Mouse (Mus musculus) limb, embryonic 10.5 days (tissue): ENCODE results near the gene Nupr1l. TPM values are rescaled to one million over a fixed set of nuclear protein-coding genes. Genes with fewer than 3 reads are reported as not detected.
"Not testable (repeated sequence)": the region's sequence is repeated elsewhere in the genome, so short reads cannot be mapped to it uniquely, and the experiment has no call there.

Experiments used
- DNase-seq: peaks from one replicate; pipeline ENCODE4 v3.0.0-alpha.2; 2017; ENCODE audit warnings: low spot score
- H3K27ac ChIP-seq: fragments of 300-500 bp; sonication (generic); 2 replicates; pipeline ENCODE4 v1.5.1; 2016; ENCODE audit warnings: mild to moderate bottlenecking
- H3K27me3 ChIP-seq: fragments of 300-500 bp; sonication (generic); 2 replicates; pipeline ENCODE4 v1.6.1; 2016; ENCODE audit warnings: low read depth, mild to moderate bottlenecking; ENCODE audit not compliant: poor library complexity, severe bottlenecking
- H3K36me3 ChIP-seq: fragments of 300-500 bp; sonication (generic); 2 replicates; pipeline ENCODE4 v1.6.1; 2016; ENCODE audit warnings: mild to moderate bottlenecking, moderate library complexity
- H3K4me1 ChIP-seq: fragments of 300-500 bp; sonication (generic); 2 replicates; pipeline ENCODE4 v1.6.1; 2016
- H3K4me3 ChIP-seq: fragments of 300-500 bp; sonication (generic); 2 replicates; pipeline ENCODE4 v1.5.1; 2016; ENCODE audit warnings: mild to moderate bottlenecking, moderate library complexity
- H3K9me3 ChIP-seq: fragments of 300-500 bp; sonication (generic); replicated peaks from 2 replicates; pipeline ENCODE4 v1.6.1; 2016; ENCODE audit warnings: mild to moderate bottlenecking
- WGBS: fragments of 180-500 bp; shearing (Covaris S2); methylation state at CpG from one replicate; pipeline ENCODE4 v1.1.7; 2016; 5-methylcytosine and 5-hydroxymethylcytosine counted together
- polyA plus RNA-seq: library from polyadenylated mRNA; unstranded; fragments of >200 nt; fragmentation: Nextera tagmentation; extraction: Ambion mirVana; gene quantifications from 2 replicates; pipeline ENCODE4 v1.2.1, GENCODE M21; 2016

The Nupr1l gene
- polyA plus RNA-seq, 1 experiment from 2014 or later, result 4.5 TPM

DNA sequence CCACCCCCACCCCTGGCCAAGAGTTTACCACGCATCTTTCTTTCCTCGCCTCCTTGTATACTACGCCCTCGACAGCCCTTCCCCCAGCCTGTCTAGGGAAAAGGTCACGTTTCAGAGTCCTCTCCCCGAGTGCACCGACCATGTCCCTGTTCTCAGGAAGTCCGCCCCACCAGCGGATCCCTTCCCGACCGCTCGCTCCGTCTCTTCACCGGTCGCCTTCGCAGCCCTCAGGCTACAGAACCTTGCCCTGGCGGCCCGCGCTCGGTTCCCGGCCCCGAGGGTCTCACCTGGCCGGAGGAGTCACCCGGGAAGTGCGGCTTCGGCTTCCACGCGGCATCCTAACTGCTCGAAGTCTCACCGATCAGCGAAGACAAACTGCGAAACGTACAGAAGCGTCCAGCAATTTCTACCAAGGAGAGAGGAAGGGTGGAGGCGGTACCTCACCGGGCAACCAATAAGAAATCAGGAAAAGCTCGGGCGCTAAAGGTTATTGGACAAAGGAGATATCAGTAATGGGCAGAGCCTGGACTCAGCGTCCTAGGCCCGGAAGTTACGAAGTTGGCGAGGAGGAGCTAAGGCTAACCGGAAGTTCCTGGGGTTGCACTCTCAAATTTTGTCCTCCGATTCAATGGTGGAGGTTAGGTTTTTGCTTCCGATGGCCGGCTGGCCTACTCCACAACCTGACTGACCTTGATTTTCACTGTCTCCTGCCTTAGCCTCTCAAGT is 21.3 kb upstream of the Nupr1l start, which contains the start of gene Chchd2:
Gene Chchd2 (minus strand): TSS at position 560 of the 726 bp plus-strand sequence.
- under 1% methylated on average over 46 of the region's 46 CpGs for WGBS
- H3K27ac ChIP-seq, result peak within 1 kb of the TSS; percentile 95
- peak within 1 kb of the TSS; percentile 90 for H3K4me3 ChIP-seq
- peaks cover 6% of the 10 kb centered on the region for H3K4me1 ChIP-seq
- peak; percentile 89 for DNase-seq
- no peaks in the 10 kb centered on the region for H3K27me3 ChIP-seq
- H3K9me3 ChIP-seq, result no peaks in the 10 kb centered on the region
- peaks cover 35% of the 10 kb centered on the region for H3K36me3 ChIP-seq

DNA sequence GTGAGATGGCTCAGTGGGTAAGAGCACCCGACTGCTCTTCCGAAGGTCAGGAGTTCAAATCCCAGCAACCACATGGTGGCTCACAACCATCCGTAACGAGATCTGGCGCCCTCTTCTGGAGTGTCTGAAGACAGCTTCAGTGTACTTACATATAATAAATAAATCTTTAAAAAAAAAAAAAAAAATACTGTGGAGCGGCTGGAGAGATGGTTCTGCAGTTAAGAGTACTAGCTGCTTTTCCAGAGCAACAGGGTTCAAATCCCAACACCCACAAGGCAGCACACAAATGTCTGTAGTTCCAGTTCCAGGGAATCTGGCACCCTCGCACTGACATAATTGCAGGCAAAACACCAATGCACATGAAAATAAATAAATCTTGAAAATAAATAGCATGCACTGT is 17.9 kb upstream of the Nupr1l start:
- H3K9me3 ChIP-seq, DNase-seq, H3K27ac ChIP-seq, H3K27me3 ChIP-seq, H3K36me3 ChIP-seq, H3K4me3 ChIP-seq: not testable (repeated sequence)
- H3K4me1 ChIP-seq, result peaks cover 16% of the 10 kb centered on the region
- WGBS, result 79% methylated on average over 6 of the region's 7 CpGs

DNA sequence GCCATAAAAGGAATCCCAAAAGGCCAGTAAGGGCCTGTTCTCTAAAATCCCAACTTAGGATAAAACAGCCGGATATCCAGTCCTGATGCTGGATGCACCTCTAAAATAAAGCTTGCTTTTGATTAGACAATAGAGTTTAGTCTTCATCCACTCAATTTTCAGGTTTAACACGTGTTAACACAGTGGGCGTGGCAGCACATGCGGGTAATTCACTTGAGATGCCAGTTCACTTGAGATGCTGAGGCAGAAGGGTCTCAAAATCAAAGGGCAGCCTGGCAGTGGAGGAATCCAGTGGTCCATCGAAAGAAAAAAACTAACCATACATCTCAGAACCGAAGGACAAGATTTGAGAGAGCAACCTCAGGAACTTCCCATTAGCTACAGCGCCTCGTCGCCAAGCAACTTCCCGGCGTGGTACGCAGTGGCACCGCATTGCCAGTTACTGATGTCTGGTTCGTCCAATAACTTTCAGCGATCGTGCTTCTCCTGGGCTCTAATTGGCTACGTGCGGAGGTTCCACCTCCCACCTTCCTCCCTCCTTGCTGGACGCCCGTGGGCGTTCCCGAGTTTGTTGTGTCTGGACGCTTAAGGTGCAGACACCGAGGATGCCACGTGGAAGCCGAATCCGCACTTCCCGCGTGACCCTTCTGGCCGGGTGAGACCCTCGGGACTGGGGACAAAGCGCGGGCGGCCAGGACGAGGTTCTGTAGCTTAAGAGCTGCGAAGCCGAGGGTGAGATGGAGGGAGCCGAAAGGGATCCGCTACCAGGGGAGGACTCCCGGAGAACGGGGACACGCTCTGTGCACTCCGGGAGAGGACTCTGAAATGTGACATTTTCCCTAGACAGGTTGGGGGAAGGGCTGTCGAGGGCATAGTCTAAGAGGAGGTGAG is 12.9 kb upstream of the Nupr1l start, which contains the start of gene Zbed5:
Gene Zbed5 (plus strand): TSS at position 526 of the 891 bp plus-strand sequence.
- WGBS, result 2% methylated on average over 44 of the region's 44 CpGs
- Histone ChIP-seq H3K27ac (peak within 1 kb of the TSS; percentile 81), H3K4me3 (peak within 1 kb of the TSS; percentile 72), H3K36me3 (peaks cover 4% of the 10 kb centered on the region), H3K4me1 (peaks cover 18% of the 10 kb centered on the region), H3K27me3 (no peaks in the 10 kb centered on the region), H3K9me3 (no peaks in the 10 kb centered on the region)
- DNase-seq, result peak; percentile 87

DNA sequence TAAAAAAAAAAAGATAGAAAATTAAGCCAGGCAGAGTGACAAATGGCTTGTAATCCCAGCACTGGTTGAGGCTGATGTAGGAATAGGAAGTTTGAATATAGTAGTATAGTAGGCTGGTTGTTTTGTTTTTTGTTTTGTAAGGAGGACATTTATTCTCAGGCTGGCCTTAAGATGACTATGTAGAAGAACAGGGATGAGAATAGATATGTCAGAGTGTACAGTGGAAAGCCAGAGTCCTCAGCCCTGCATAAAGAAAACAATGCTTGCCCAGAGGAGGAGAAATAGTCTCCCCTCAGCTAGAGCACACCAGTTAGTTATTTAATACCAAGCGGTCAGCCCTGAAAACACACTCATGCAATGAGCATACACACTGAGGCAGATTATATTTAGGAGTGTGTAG is 9.9 kb upstream of the Nupr1l start, which contains the start of gene Phkg1:
Gene Phkg1 (minus strand): TSS at position 101 of the 400 bp plus-strand sequence.
- H3K27ac ChIP-seq, result no peak within 1 kb of the TSS
- H3K9me3 ChIP-seq, result no peaks in the 10 kb centered on the region
- H3K36me3 ChIP-seq, result peaks cover 29% of the 10 kb centered on the region
- peaks cover 18% of the 10 kb centered on the region for H3K4me1 ChIP-seq
- DNase-seq, result no peak
- 100% methylated on average over 1 of the region's 1 CpGs for WGBS
- no peaks in the 10 kb centered on the region for H3K27me3 ChIP-seq
- no peak within 1 kb of the TSS for H3K4me3 ChIP-seq

DNA sequence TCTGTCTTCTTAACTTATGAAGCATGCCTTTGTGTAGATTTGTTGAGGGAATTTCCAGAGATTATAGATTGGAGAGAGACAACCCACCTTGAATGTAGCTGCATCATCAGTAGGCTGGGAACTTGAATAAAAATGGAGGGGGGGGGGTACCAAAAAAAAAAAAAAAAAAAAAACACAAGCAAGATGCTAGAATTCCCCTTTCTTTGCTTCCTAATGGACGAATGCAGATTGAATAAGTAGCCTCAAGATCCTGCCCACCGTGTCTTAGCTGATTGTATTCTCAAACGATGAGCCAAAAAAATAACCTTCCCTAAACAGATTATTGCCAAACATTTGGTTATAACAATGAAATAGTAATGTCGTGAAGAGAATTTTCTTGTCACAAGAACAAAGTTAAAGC is 565 bp upstream of the Nupr1l start:
- 39% methylated on average over 4 of the region's 4 CpGs for WGBS
- H3K27me3 ChIP-seq, result peaks cover 8% of the 10 kb centered on the region; the same call in 1 of the 2 replicates
- no peak for DNase-seq
- no peaks in the 10 kb centered on the region for H3K9me3 ChIP-seq
- H3K36me3 ChIP-seq, result peaks cover 16% of the 10 kb centered on the region
- peak overlapping the region; percentile 65 for H3K4me3 ChIP-seq
- H3K4me1 ChIP-seq, result peaks cover 9% of the 10 kb centered on the region
- H3K27ac ChIP-seq, result peak overlapping the region; percentile 89

DNA sequence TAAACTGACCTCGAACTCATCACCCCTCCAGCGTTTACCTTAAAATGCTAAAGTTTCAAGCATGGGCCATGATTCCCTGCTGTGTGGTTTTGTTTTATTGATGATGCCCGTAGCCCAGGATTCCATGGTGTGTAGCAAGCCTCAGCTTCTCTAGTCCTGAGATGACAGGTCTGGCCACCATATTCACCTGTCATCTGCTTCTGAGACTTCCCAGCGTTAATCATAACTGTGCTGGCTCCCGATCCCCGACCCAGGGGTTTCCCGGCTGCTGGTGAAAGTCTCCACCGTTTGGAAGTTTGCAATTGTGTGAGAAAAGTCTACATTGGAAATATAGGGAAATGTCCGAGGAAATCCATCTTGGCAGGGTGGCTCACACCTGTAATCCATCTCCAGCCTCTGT is 807 bp downstream of the Nupr1l start:
- H3K27me3 ChIP-seq, result peaks cover 8% of the 10 kb centered on the region; the same call in 1 of the 2 replicates
- peaks cover 5% of the 10 kb centered on the region for H3K36me3 ChIP-seq
- H3K9me3 ChIP-seq, result no peaks in the 10 kb centered on the region
- H3K4me1 ChIP-seq, result peaks cover 9% of the 10 kb centered on the region
- peak overlapping the region; percentile 65 for H3K4me3 ChIP-seq
- 77% methylated on average over 9 of the region's 9 CpGs for WGBS
- peak overlapping the region; percentile 89; the same call in 1 of the 2 replicates for H3K27ac ChIP-seq
- DNase-seq, result no peak

DNA sequence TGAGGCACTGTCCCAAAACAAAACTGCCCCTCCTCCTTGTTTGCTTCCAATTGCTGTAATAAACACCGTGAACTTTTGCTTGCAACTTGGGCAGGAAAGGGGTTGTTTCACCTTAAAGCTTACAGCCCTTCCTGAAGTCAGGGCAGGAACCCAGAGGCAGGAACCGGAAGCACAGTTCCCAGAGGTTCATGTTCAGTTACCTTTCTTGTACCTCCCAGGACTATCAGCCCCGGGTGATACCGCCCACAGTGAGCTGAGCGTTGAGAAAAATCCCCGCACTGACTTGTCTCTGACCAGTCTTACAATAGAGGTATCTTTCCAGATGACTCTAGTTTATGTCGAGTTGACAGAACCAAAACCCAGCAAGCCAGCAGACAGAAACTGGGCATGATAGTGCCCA is 1.3 kb downstream of the Nupr1l start:
- H3K27ac ChIP-seq, result no peak overlapping the region
- 84% methylated on average over 7 of the region's 7 CpGs for WGBS
- peaks cover 9% of the 10 kb centered on the region for H3K4me1 ChIP-seq
- DNase-seq, result no peak
- H3K27me3 ChIP-seq, result peaks cover 8% of the 10 kb centered on the region; the same call in 1 of the 2 replicates
- H3K36me3 ChIP-seq, result 0 out of 2 replicates have a peak, but pooled peaks cover 4% of the 10 kb centered on the region
- H3K9me3 ChIP-seq, result no peaks in the 10 kb centered on the region
- H3K4me3 ChIP-seq, result no peak overlapping the region

DNA sequence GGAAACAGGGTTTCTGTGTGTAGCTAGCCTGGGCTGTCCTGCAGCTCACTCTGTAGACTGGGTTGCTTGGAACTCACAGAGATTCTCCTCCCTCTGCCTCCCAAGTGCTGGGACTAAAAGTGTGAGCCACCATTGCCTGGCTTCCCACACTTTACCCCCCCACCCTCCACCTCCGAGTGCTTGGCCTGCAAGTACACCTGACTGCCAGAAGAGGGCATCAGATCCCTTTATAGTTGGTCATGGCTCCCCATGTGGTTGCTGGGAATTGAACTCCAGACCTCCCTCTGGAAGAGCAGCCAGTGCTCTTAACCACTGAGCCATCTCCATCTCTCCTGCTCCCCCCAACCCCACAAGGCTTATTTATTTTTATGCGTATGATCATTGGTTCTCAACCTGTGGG is 5.7 kb downstream of the Nupr1l start:
- Histone ChIP-seq H3K9me3 (no peaks in the 10 kb centered on the region), H3K27ac (no peak overlapping the region), H3K4me3 (no peak overlapping the region), H3K36me3 (no peaks in the 10 kb centered on the region), H3K4me1 (peaks cover 3% of the 10 kb centered on the region), H3K27me3 (peaks cover 8% of the 10 kb centered on the region; the same call in 1 of the 2 replicates)
- peak; percentile 40 for DNase-seq
- WGBS, result 27% methylated on average over 2 of the region's 2 CpGs

DNA sequence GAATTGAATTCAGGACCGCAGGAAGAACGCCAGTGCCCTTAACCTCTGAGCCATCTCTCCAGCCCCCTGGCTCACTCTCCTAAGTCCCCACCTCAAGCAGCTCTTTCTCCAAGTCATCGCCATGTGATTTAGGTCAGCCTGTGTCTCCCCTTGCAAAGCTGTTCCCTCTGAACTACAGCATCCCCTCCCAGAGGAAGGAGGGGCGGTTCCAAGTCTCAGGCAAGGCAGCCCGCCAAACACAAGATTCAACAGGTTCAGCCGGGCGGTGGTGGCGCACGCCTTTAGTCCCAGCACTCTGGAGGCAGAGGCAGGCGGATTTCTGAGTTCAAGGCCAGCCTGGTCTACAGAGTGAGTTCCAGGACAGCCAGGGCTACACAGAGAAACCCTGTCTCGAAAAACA is 7.2 kb downstream of the Nupr1l start:
- not testable (repeated sequence) for H3K4me1 ChIP-seq, H3K27ac ChIP-seq, H3K27me3 ChIP-seq, H3K36me3 ChIP-seq, H3K4me3 ChIP-seq, H3K9me3 ChIP-seq, DNase-seq
- WGBS, result 86% methylated on average over 11 of the region's 11 CpGs

DNA sequence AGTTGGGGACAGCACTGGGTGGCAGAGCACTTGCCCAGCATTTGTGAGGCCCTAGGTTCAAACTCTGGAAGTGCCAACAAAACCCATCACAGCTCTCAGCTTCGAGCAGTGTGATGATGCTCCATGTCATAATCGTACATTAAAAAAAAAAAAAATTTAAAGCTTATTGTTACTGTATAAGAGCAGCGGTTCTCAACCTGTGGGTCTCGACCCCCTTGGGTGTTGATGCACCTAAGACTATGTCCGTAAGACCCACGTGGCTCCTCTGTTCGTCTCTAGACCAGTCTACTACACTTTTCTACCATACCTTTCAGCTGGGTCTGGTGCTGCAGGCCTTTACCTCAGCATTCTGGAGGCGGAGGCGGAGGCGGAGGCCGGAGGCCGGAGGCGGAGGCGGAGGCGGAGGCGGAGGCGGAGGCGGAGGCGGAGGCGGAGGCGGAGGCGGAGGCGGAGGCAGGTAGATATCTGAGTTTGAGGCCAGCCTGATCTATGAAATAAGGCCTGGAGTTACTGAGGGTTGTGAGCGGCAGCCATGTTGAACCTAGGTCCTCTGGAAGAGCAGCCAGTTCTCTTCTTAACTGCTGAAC is 9.8 kb downstream of the Nupr1l start:
- Histone ChIP-seq H3K27ac (no peak overlapping the region), H3K9me3 (no peaks in the 10 kb centered on the region), H3K27me3 (no peaks in the 10 kb centered on the region), H3K4me1 (no peaks in the 10 kb centered on the region), H3K4me3 (no peak overlapping the region), H3K36me3 (no peaks in the 10 kb centered on the region)
- 88% methylated on average over 24 of the region's 24 CpGs for WGBS
- no peak for DNase-seq

DNA sequence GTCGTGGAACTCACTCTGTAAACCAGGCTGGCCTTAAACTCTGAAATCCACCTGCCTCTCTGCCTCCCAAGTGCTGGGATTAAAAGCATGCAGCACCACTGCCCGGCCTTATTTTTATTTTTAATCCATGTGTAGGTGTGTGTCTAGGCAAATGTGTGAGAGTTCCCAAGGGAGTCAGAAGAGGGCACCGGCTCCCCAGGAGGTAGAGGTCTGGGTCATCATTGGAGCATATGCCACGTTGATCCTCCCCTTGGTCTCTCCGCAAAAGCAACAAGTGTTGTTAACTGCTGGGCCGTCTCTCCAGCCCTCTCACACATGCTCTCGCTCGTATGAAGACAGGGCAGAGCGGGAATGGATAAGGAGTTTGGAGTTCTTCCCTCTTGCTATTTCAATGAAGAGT is 10.4 kb downstream of the Nupr1l start:
- no peaks in the 10 kb centered on the region for H3K4me1 ChIP-seq
- no peak overlapping the region for H3K4me3 ChIP-seq
- no peaks in the 10 kb centered on the region for H3K9me3 ChIP-seq
- 83% methylated on average over 9 of the region's 9 CpGs for WGBS
- H3K27me3 ChIP-seq, result no peaks in the 10 kb centered on the region
- DNase-seq, result no peak
- H3K36me3 ChIP-seq, result no peaks in the 10 kb centered on the region
- no peak overlapping the region for H3K27ac ChIP-seq

DNA sequence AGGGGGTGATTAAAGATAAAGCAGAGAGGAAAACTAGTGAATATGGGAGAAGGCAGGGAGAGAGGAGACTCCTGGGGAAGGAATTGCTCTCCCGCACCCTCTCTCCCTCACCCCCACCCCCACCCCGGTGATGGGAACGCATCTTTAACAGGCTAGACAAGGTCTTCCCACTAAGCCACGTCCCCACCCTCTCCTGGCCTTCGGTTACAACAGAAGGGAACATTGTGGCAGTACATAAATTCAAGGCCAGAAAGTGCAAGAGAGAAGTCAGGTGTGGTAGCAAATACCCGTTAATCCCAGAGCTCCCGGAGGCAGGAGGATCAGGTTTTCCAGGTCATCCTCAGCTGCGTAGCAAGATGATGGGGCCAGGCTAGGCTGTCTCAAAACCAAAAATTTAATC is 11.0 kb downstream of the Nupr1l start:
- 73% methylated on average over 8 of the region's 8 CpGs for WGBS
- H3K27ac ChIP-seq, result no peak overlapping the region
- H3K4me3 ChIP-seq, result no peak overlapping the region
- H3K4me1 ChIP-seq, result no peaks in the 10 kb centered on the region
- no peak for DNase-seq
- H3K36me3 ChIP-seq, result no peaks in the 10 kb centered on the region
- no peaks in the 10 kb centered on the region for H3K9me3 ChIP-seq
- H3K27me3 ChIP-seq, result no peaks in the 10 kb centered on the region
